Mouse (Mus musculus): ENCODE results near the gene Zfp711. TPM values are rescaled to one million over a fixed set of nuclear protein-coding genes. Genes with fewer than 3 reads are reported as not detected.

Gene Zfp711
- 0.06 TPM in 1 of 2 replicates, not detected in the other for polyA plus RNA-seq (2012; rRNA removed; ENCODE audit: low replicate concordance)

GRCm38 (mm10) chrX:112600511-112601305 is at the start of gene Zfp711:
TSS of gene Zfp711 (plus strand) at chrX:112600526.

Other genes starting within 250 kb of the Zfp711 start
- not detected in 2 replicates for gene Satl1, start 193.7 kb upstream of the Zfp711 start, polyA plus RNA-seq (2012; rRNA removed; ENCODE audit: low replicate concordance)
- not detected in 2 replicates for gene 2010106E10Rik, start 105.3 kb upstream of the Zfp711 start, polyA plus RNA-seq (2012; rRNA removed; ENCODE audit: low replicate concordance)
- 0.50 and 1.5 TPM in 2 replicates for gene Pof1b, start 98.1 kb downstream of the Zfp711 start, polyA plus RNA-seq (2012; rRNA removed; ENCODE audit: low replicate concordance)

Data from mammary gland, adult 2 months (tissue).